In genomic region chr2:181689466-181690160, GRCm38 (mm10) we compare ENCODE assay signal across 36 mouse cellular contexts. TPM values are rescaled to one million over a fixed set of nuclear protein-coding genes. Genes with fewer than 3 reads are reported as not detected.
A peak's percentile ranks its signal among the peaks of the same experiment; 100 is the strongest.
DNase-seq lines count a peak whose midpoint lies in the region; ATAC-seq and TF ChIP-seq lines count a peak whose summit lies in the region.
"Had no signal": no experiment of that assay in that cellular context is flagged by ENCODE, and none has a peak within 500 bp of the region (broad histone marks: within the 10 kb centered on the region; RNA-seq: fewer than 3 reads in every experiment).

No protein-coding gene starts in this region.

- no peaks in the 10 kb centered on the region for H3K79me2 ChIP-seq in heart, adult 2 months (replicated peaks; ENCODE audit: control insufficient read depth, insufficient read depth, low read length)
- H3K79me2 ChIP-seq in MEL (ENCODE audit: control insufficient read depth, insufficient read depth, low read length, poor library complexity): peaks cover 26% of the 10 kb centered on the region

- H3K4me3 ChIP-seq in heart, adult 2 months: no peak overlapping the region
- no peak overlapping the region for H3K4me3 ChIP-seq in MEL (ENCODE audit: control insufficient read depth in 1 of 2, insufficient read depth in 1 of 2, low read depth in 2 of 2, low read length in 2 of 2)
- no peak overlapping the region for H3K4me3 ChIP-seq in kidney, embryonic 16.5 days (ENCODE audit: low read length)
- H3K4me3 ChIP-seq: embryonic facial prominence, embryonic 12.5 days; hindbrain, embryonic 10.5 days; hindbrain, embryonic 15.5 days; limb, embryonic 13.5 days; liver, embryonic 13.5 days; midbrain, embryonic 15.5 days; neural tube, embryonic 15.5 days had no signal

- H3K4me1 ChIP-seq in heart, adult 2 months (ENCODE audit: control insufficient read depth, insufficient read depth, low read length): peaks cover 1% of the 10 kb centered on the region; the same call in 1 of the 2 replicates
- peaks cover 3 to 40% of the 10 kb centered on the region in 2 experiments for H3K4me1 ChIP-seq in MEL (ENCODE audit: control insufficient read depth in 1 of 2, insufficient read depth in 2 of 2, low read length in 2 of 2)
- H3K4me1 ChIP-seq in kidney, embryonic 16.5 days (ENCODE audit: insufficient read depth, low read length): peaks cover 15% of the 10 kb centered on the region

- no peak overlapping the region for H3K27ac ChIP-seq in heart, adult 2 months
- H3K27ac ChIP-seq in MEL (ENCODE audit: control insufficient read depth, low read depth, low read length): no peak overlapping the region
- no peak overlapping the region for H3K27ac ChIP-seq in kidney, embryonic 16.5 days (ENCODE audit: low read length)
- H3K27ac ChIP-seq: embryonic facial prominence, embryonic 12.5 days; hindbrain, embryonic 10.5 days; hindbrain, embryonic 15.5 days; limb, embryonic 13.5 days; liver, embryonic 13.5 days; midbrain, embryonic 15.5 days; neural tube, embryonic 15.5 days had no signal

- H3K9me3 ChIP-seq in MEL (replicated peaks; ENCODE audit: insufficient read depth, low read length): no peaks in the 10 kb centered on the region
- no peaks in the 10 kb centered on the region for H3K9me3 ChIP-seq in kidney, embryonic 16.5 days (ENCODE audit: low read length)
- H3K9me3 ChIP-seq: embryonic facial prominence, embryonic 12.5 days; hindbrain, embryonic 10.5 days; hindbrain, embryonic 15.5 days; limb, embryonic 13.5 days; liver, embryonic 13.5 days; midbrain, embryonic 15.5 days; neural tube, embryonic 15.5 days had no signal

- TF ChIP-seq EP300 in heart, adult 2 months (IDR thresholded peaks at IDR 0.05; ENCODE audit: insufficient read depth, low read depth, low read length): no peak
- TF ChIP-seq EP300 in MEL (IDR thresholded peaks at IDR 0.05; ENCODE audit: low read depth in 1 of 2, low read length in 2 of 2): no peak

- H3K4me2 ChIP-seq in kidney, embryonic 16.5 days (replicated peaks; ENCODE audit: low read depth, low read length): no peak overlapping the region
- H3K4me2 ChIP-seq: embryonic facial prominence, embryonic 12.5 days; heart, embryonic 11.5 days; hindbrain, embryonic 15.5 days; limb, embryonic 13.5 days; midbrain, embryonic 15.5 days; neural tube, embryonic 15.5 days had no signal

- DNase-seq in cerebellum, postnatal 10 days: peak; percentile 45 to 61
- no peak for DNase-seq in cerebellum, adult 9-11 months
- peak; percentile 2 for DNase-seq in heart, postnatal 4 days
- no peak for DNase-seq in heart, adult 2 months
- DNase-seq in testis, postnatal 10 days (ENCODE audit: low spot score): peak; percentile 37
- DNase-seq in testis, postnatal 14 days (ENCODE audit: low spot score): no peak
- DNase-seq in MEL (ENCODE audit: low read depth, low spot score): no peak
- DNase-seq: adrenal gland, postnatal 25 days; cerebellum, adult 18-20 months; cerebellum, postnatal 36 days; embryo, embryonic 11 days; gastrocnemius, postnatal 10 days; kidney, adult 11 months; liver, embryonic 13.5 days; lung, adult 18-20 months; lung, postnatal 10 days; retina, postnatal 1 day; spleen, adult 18-20 months had no signal

- no peaks in the 10 kb centered on the region for H3K27me3 ChIP-seq in heart, adult 2 months (ENCODE audit: control insufficient read depth, insufficient read depth, low read length)
- H3K27me3 ChIP-seq in MEL (ENCODE audit: control insufficient read depth in 1 of 2, insufficient read depth in 2 of 2, low read length in 2 of 2): no peaks in the 10 kb centered on the region
- no peaks in the 10 kb centered on the region for H3K27me3 ChIP-seq in kidney, embryonic 16.5 days (ENCODE audit: insufficient read depth, low read length)
- H3K27me3 ChIP-seq: embryonic facial prominence, embryonic 12.5 days; hindbrain, embryonic 15.5 days; limb, embryonic 13.5 days; midbrain, embryonic 15.5 days; neural tube, embryonic 15.5 days had no signal

- TF ChIP-seq RAD21 in MEL (IDR thresholded peaks at IDR 0.05; ENCODE audit: low read depth, low read length): no peak

- H3K36me3 ChIP-seq in heart, adult 2 months (ENCODE audit: control insufficient read depth, insufficient read depth, low read length): no peaks in the 10 kb centered on the region
- H3K36me3 ChIP-seq in MEL (ENCODE audit: control insufficient read depth in 1 of 2, insufficient read depth in 2 of 2, low read length in 2 of 2): peaks cover 0 to 36% of the 10 kb centered on the region in 2 experiments; a peak in 2 of 4 replicates
- H3K36me3 ChIP-seq in kidney, embryonic 16.5 days (ENCODE audit: insufficient read depth, low read length): peaks cover 27% of the 10 kb centered on the region

- no peak for TF ChIP-seq POLR2A in heart, adult 2 months (IDR thresholded peaks at IDR 0.05; ENCODE audit: insufficient read depth, low read depth, low read length)
- no peak for TF ChIP-seq POLR2A in MEL (IDR thresholded peaks at IDR 0.05; ENCODE audit: control insufficient read depth in 1 of 2, insufficient read depth in 1 of 2, low read depth in 1 of 2, low read length in 2 of 2, poor library complexity in 1 of 2)

- 91% methylated on average over 10 of the region's 10 CpGs for WGBS in heart, adult 2 months
- 92% methylated on average over 10 of the region's 10 CpGs for WGBS in kidney, embryonic 16.5 days

- no peak for TF ChIP-seq CTCF in heart, adult 2 months (IDR thresholded peaks at IDR 0.05)
- TF ChIP-seq CTCF in MEL (IDR thresholded peaks at IDR 0.05 in 2 of 3, conservative IDR thresholded peaks at IDR 0.05 in 1 of 3; ENCODE audit: control insufficient read depth in 1 of 3, insufficient read depth in 1 of 3, low read depth in 2 of 3, low read length in 3 of 3, poor library complexity in 1 of 3, severe bottlenecking in 1 of 3): no peak

- no peak overlapping the region for H3K9ac ChIP-seq in heart, adult 2 months (ENCODE audit: low read depth, low read length)
- H3K9ac ChIP-seq in MEL (ENCODE audit: control insufficient read depth, low read depth, low read length, poor library complexity, severe bottlenecking): no peak overlapping the region
- no peak overlapping the region for H3K9ac ChIP-seq in kidney, embryonic 16.5 days (replicated peaks; ENCODE audit: low read length)
- H3K9ac ChIP-seq: embryonic facial prominence, embryonic 12.5 days; hindbrain, embryonic 15.5 days; limb, embryonic 13.5 days; liver, embryonic 13.5 days; midbrain, embryonic 15.5 days; neural tube, embryonic 15.5 days had no signal

- intact Hi-C loops in heart, adult 2 months (cut with DNase I): no loop called here

- no peak for ATAC-seq in kidney, embryonic 16.5 days (ENCODE audit: low FRiP score, low TSS enrichment)
- ATAC-seq: forebrain, embryonic 16.5 days; inflammation-experienced regulatory T-cells, adult 6 months; midbrain, embryonic 15.5 days had no signal

TF ChIP-seq in MEL, 35 proteins besides CTCF, POLR2A, EP300 and RAD21:
- 0 out of 2 replicates have a peak, but pooled peaks have one; percentile 14 for TF ChIP-seq ZMIZ1 (IDR thresholded peaks at IDR 0.05; ENCODE audit: low read depth, low read length)
- TF ChIP-seq ZNF384 (IDR thresholded peaks at IDR 0.05; ENCODE audit: low read depth, low read length): no peak
- no peak for TF ChIP-seq POLR2AphosphoS5 (IDR thresholded peaks at IDR 0.05; ENCODE audit: borderline replicate concordance, low read depth, low read length)
- no peak for TF ChIP-seq MXI1 (IDR thresholded peaks at IDR 0.05; ENCODE audit: low read depth, low read length)

RNA-seq across cellular contexts. Expression of gene Rgs19, which starts 4.2 kb away (rescaled TPM):
- 10 to 100 TPM; 11.3 to 15.8 TPM for total RNA-seq in heart, postnatal 4 days (2021)
- 1 to 10 TPM; 6.7 to 8.0 TPM for total RNA-seq in heart, adult 2 months (2021)
- polyA plus RNA-seq in heart, adult 2 months (2012; rRNA removed): 22.8 and 24.5 TPM in 2 replicates
- 45.5 and 46.2 TPM in 2 replicates for total RNA-seq in MEL (2012; rRNA removed)
- 100 to 1,000 TPM in 1 of 2 experiments, not detected in 1; 157 TPM for polyA plus RNA-seq in MEL (2012; ENCODE audit: insufficient read depth in 1 of 2, insufficient read length in 2 of 2, low read depth in 1 of 2, low replicate concordance in 2 of 2, missing spikeins in 1 of 2)
- polyA plus RNA-seq in kidney, embryonic 16.5 days (2015; fragmentation: Nextera tagmentation; extraction: Ambion mirVana): 67.7 and 72.1 TPM in 2 replicates

RNA-seq across cellular contexts. Expression of gene Lkaaear1, which starts 8.6 kb away (rescaled TPM):
- total RNA-seq in heart, postnatal 4 days (2021): not detected
- total RNA-seq in heart, adult 2 months (2021): not detected
- polyA plus RNA-seq in heart, adult 2 months (2012; rRNA removed): 0.27 TPM in 1 of 2 replicates, not detected in the other
- total RNA-seq in MEL (2012; rRNA removed): not detected in 2 replicates
- not detected for polyA plus RNA-seq in MEL (2012; ENCODE audit: insufficient read depth in 1 of 2, insufficient read length in 2 of 2, low read depth in 1 of 2, low replicate concordance in 2 of 2, missing spikeins in 1 of 2)
- polyA plus RNA-seq in kidney, embryonic 16.5 days (2015; fragmentation: Nextera tagmentation; extraction: Ambion mirVana): not detected in 2 replicates
- total RNA-seq: adrenal gland, adult 18-20 months; adrenal gland, postnatal 25 days; gastrocnemius, postnatal 10 days; layer of hippocampus, adult 18-20 months; layer of hippocampus, postnatal 10 days; left cerebral cortex, adult 18-20 months; left cerebral cortex, postnatal 36 days had no signal
- polyA plus RNA-seq: embryonic facial prominence, embryonic 12.5 days; forebrain, embryonic 16.5 days; heart, embryonic 11.5 days; heart, postnatal 0 days; hindbrain, embryonic 10.5 days; hindbrain, embryonic 15.5 days; inflammation-experienced regulatory T-cells, adult 6 months; kidney, embryonic 14.5 days; limb, embryonic 13.5 days; liver, embryonic 13.5 days; midbrain, embryonic 15.5 days; neural tube, embryonic 15.5 days; stomach, embryonic 16.5 days had no signal

RNA-seq across cellular contexts. Expression of gene Tcea2, which starts 9.5 kb away (rescaled TPM):
- 10 to 100 TPM in 1 of 2 experiments, 1 to 10 TPM in 1; 9.9 to 11.1 TPM for total RNA-seq in heart, postnatal 4 days (2021)
- 1 to 10 TPM; 4.3 to 6.0 TPM for total RNA-seq in heart, adult 2 months (2021)
- 10.4 and 13.4 TPM in 2 replicates for polyA plus RNA-seq in heart, adult 2 months (2012; rRNA removed)
- total RNA-seq in MEL (2012; rRNA removed): 6.7 and 7.3 TPM in 2 replicates
- 10 to 100 TPM in 1 of 2 experiments, not detected in 1; 17.0 TPM for polyA plus RNA-seq in MEL (2012; ENCODE audit: insufficient read depth in 1 of 2, insufficient read length in 2 of 2, low read depth in 1 of 2, low replicate concordance in 2 of 2, missing spikeins in 1 of 2)
- 29.3 and 29.9 TPM in 2 replicates for polyA plus RNA-seq in kidney, embryonic 16.5 days (2015; fragmentation: Nextera tagmentation; extraction: Ambion mirVana)

RNA-seq across cellular contexts. Expression of gene Sox18, which starts 18.2 kb away (rescaled TPM):
- total RNA-seq in heart, postnatal 4 days (2021): 10 to 100 TPM; 75.9 to 80.3 TPM
- total RNA-seq in heart, adult 2 months (2021): 10 to 100 TPM; 37.8 to 46.2 TPM
- polyA plus RNA-seq in heart, adult 2 months (2012; rRNA removed): 74.4 and 105 TPM in 2 replicates
- not detected in 2 replicates for total RNA-seq in MEL (2012; rRNA removed)
- under 1 TPM in 1 of 2 experiments, not detected in 1; 0.04 TPM for polyA plus RNA-seq in MEL (2012; ENCODE audit: insufficient read depth in 1 of 2, insufficient read length in 2 of 2, low read depth in 1 of 2, low replicate concordance in 2 of 2, missing spikeins in 1 of 2)
- 61.6 and 65.2 TPM in 2 replicates for polyA plus RNA-seq in kidney, embryonic 16.5 days (2015; fragmentation: Nextera tagmentation; extraction: Ambion mirVana)
- polyA plus RNA-seq: inflammation-experienced regulatory T-cells, adult 6 months had no signal

RNA-seq across cellular contexts. Expression of gene Oprl1, which starts 25.2 kb away (rescaled TPM):
- under 1 TPM; 0.24 to 0.54 TPM for total RNA-seq in heart, postnatal 4 days (2021)
- not detected for total RNA-seq in heart, adult 2 months (2021)
- not detected in 2 replicates for polyA plus RNA-seq in heart, adult 2 months (2012; rRNA removed)
- total RNA-seq in MEL (2012; rRNA removed): 0.04 TPM in 1 of 2 replicates, not detected in the other
- polyA plus RNA-seq in MEL (2012; ENCODE audit: insufficient read depth in 1 of 2, insufficient read length in 2 of 2, low read depth in 1 of 2, low replicate concordance in 2 of 2, missing spikeins in 1 of 2): under 1 TPM in 1 of 2 experiments, not detected in 1; 0.25 TPM
- polyA plus RNA-seq in kidney, embryonic 16.5 days (2015; fragmentation: Nextera tagmentation; extraction: Ambion mirVana): 0.50 and 0.67 TPM in 2 replicates
- total RNA-seq: gastrocnemius, postnatal 10 days had no signal

Comparison
In these comparisons a context has a peak if more than half of its experiments do, and no peak if none do; other contexts are left out.
1. DNase-seq: peak in cerebellum, postnatal 10 days (2 of 2), heart, postnatal 4 days (single experiment) and testis, postnatal 10 days (single experiment); none in cerebellum, adult 9-11 months (single experiment), heart, adult 2 months (0 of 2), testis, postnatal 14 days (single experiment) and MEL (single experiment).